Mouse (Mus musculus) liver, postnatal 0 days (tissue): Measurements from ENCODE around the gene Dhh. TPM values are rescaled to one million over a fixed set of nuclear protein-coding genes. Genes with fewer than 3 reads are reported as not detected.

ENCODE experiments used
- ATAC-seq: fragments of 200-750 bp; cut with Nextera tagmentation; 2 replicates; pipeline ENCODE4 v1.8.0; 2017; ENCODE audit warnings: mild to moderate bottlenecking, moderate library complexity
- DNase-seq: peaks from one replicate; pipeline ENCODE4 v3.0.0-alpha.2; 2016
- H3K27ac ChIP-seq: fragments of 300-500 bp; sonication (generic); 2 replicates; pipeline ENCODE4 v1.5.1; 2014; ENCODE audit warnings: antibody characterized with exemption, moderate library complexity, mild to moderate bottlenecking, low read depth
- H3K27me3 ChIP-seq: fragments of 300-500 bp; sonication (generic); 2 replicates; pipeline ENCODE4 v1.6.1; 2014; ENCODE audit warnings: low read length, control low read depth, mixed read lengths; ENCODE audit not compliant: insufficient read depth
- H3K36me3 ChIP-seq: fragments of 300-500 bp; sonication (generic); replicated peaks from 2 replicates; pipeline ENCODE4 v1.6.1; 2014; ENCODE audit warnings: mild to moderate bottlenecking, control low read depth, low read length, moderate library complexity, mixed read lengths; ENCODE audit not compliant: insufficient read depth
- H3K4me1 ChIP-seq: fragments of 300-500 bp; sonication (generic); 2 replicates; pipeline ENCODE4 v1.6.1; 2014; ENCODE audit warnings: antibody characterized with exemption, mild to moderate bottlenecking, control low read depth; ENCODE audit not compliant: insufficient read depth
- H3K4me2 ChIP-seq: fragments of 300-500 bp; sonication (generic); 2 replicates; pipeline ENCODE4 v1.6.1; 2014; ENCODE audit warnings: low read depth, mild to moderate bottlenecking, low read length, moderate library complexity, mixed read lengths
- H3K4me3 ChIP-seq: fragments of 300-500 bp; sonication (generic); 2 replicates; pipeline ENCODE4 v1.5.1; 2014; ENCODE audit warnings: low read depth, low read length
- H3K9ac ChIP-seq: fragments of 300-500 bp; sonication (generic); replicated peaks from 2 replicates; pipeline ENCODE4 v1.6.1; 2014; ENCODE audit warnings: mild to moderate bottlenecking, moderate library complexity
- H3K9me3 ChIP-seq: fragments of 300-500 bp; sonication (generic); 2 replicates; pipeline ENCODE4 v1.6.1; 2016; ENCODE audit warnings: mild to moderate bottlenecking, control low read depth, low read length, mixed read lengths
- CTCF ChIP-seq: sonication (generic); IDR thresholded peaks from 2 replicates; pipeline ENCODE4 v1.5.1; 2016; ENCODE audit warnings: antibody characterized with exemption, low read depth
- EP300 ChIP-seq: IDR thresholded peaks from 2 replicates; pipeline ENCODE4 v1.6.1; 2016; ENCODE audit warnings: antibody characterized with exemption, low read depth, mild to moderate bottlenecking
- WGBS: fragments of 180-500 bp; shearing (Covaris S2); extraction: QIAGEN DNeasy Blood & Tissue Kit; methylation state at CpG from one replicate; pipeline ENCODE4 v1.1.7; 2014; ENCODE audit not compliant: insufficient replicate concordance; 5-methylcytosine and 5-hydroxymethylcytosine counted together
- polyA plus RNA-seq: library from polyadenylated mRNA; unstranded; fragments of >200 nt; fragmentation: Nextera tagmentation; extraction: Ambion mirVana; gene quantifications from 2 replicates; pipeline ENCODE4 v1.2.1, GENCODE M21; 2015

Gene Dhh
- polyA plus RNA-seq, 1 experiment from 2014 or later = not detected

DNA sequence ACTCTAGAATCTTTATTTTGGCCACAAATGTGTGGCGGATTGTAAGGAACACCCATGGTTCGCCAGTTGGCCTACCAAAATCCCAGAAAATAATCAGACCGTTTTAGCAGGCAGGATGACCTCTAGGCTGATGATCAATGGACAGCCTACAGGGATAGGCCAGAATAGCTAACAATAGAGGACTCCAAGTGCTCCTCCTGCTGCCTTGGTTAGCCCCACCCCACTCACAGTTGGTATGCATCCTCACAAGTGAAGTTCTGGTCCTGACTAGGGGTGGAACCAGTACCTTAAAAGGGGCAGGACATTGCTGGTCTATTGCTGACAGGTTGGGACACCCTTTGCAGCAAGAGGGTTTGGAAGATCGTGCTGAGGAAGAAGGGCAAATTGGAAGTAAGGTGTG, 5.3 kb downstream of the Dhh start:
- DNase-seq = no peak
- H3K4me2 ChIP-seq = no peak overlapping the region
- no peaks in the 10 kb centered on the region for H3K36me3 ChIP-seq
- peaks cover 29% of the 10 kb centered on the region for H3K4me1 ChIP-seq
- 62% methylated on average over 4 of the region's 4 CpGs for WGBS
- no peak for ATAC-seq
- no peak overlapping the region for H3K4me3 ChIP-seq
- H3K27ac ChIP-seq = no peak overlapping the region
- peaks cover 54% of the 10 kb centered on the region for H3K27me3 ChIP-seq
- TF ChIP-seq EP300 = no peak
- TF ChIP-seq CTCF = no peak
- H3K9me3 ChIP-seq = no peaks in the 10 kb centered on the region
- H3K9ac ChIP-seq = no peak overlapping the region

DNA sequence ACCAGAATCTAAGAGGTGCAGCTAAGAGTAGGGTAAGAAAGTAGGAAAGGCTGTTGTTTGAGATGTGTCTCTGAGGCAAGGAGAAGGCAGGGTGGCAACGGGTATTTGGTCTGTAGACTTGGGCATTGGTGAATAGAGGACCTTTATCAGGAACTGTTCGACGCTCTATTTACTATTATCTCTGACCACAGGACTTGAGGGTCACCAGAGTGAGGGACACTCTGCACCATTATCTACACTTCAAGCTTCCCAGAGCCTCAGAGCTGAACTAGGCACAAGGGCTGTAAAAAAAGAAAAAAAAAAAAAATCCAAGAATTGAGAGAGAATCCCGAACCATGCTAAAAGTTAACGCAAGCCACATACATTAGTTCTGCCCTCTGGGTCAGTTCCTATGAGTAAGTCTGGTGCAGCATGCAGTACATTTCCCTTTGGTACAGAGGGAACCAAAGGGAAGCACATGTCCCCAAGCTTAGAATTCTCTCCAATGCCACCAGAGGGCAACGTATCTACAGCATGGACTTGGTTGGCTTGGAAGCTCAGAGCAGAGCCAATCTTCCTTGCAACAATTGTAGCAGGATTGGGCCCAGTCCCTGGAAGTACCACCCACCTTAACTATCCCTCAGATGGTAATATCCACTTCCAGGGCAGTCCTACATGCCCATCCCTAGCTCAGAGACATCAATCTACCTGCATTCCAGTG, 6.3 kb downstream of the Dhh start:
- TF ChIP-seq CTCF = peak; percentile 96
- no peak for TF ChIP-seq EP300
- Histone ChIP-seq H3K27me3 (peaks cover 45% of the 10 kb centered on the region), H3K9me3 (no peaks in the 10 kb centered on the region), H3K4me2 (no peak overlapping the region), H3K27ac (no peak overlapping the region), H3K9ac (no peak overlapping the region), H3K4me3 (no peak overlapping the region), H3K36me3 (no peaks in the 10 kb centered on the region), H3K4me1 (peaks cover 27% of the 10 kb centered on the region)
- peak; percentile 83 for ATAC-seq
- peak; percentile 51 for DNase-seq
- WGBS = 14% methylated on average over 6 of the region's 6 CpGs

DNA sequence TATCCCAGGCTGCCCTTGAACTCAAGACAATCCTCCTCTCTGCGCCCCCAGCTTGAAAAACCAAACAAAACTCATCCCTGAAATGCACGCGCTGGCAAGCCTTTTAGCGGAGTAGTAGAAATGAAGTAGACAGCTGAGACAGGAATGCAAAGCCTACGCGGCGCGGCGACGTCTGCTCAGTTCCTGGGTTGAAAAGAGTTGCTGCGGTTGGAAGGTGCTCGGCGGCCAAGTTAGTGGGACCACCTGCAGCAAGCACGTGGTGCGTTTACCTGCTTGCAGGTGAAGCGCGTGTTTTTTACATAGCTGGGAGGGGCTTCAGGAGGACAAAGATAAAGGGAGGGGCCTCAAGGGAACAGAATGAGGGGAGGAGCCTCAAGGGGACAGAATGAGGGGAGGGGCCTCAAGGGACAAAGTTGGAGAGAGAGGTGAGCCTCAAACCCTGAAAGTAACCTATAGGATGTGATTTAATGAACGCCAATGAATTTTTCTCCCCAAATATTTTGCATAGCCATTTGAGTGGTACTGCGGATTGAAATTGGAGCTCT, 7.1 kb downstream of the Dhh start:
- 33% methylated on average over 19 of the region's 19 CpGs for WGBS
- no peaks in the 10 kb centered on the region for H3K9me3 ChIP-seq
- DNase-seq (no peak), ATAC-seq (no peak)
- TF ChIP-seq CTCF (no peak), EP300 (no peak)
- no peak overlapping the region for H3K4me3 ChIP-seq
- H3K4me1 ChIP-seq = peaks cover 25% of the 10 kb centered on the region
- no peaks in the 10 kb centered on the region for H3K36me3 ChIP-seq
- no peak overlapping the region for H3K9ac ChIP-seq
- H3K4me2 ChIP-seq = peak overlapping the region; percentile 15; the same call in 1 of the 2 replicates
- no peak overlapping the region for H3K27ac ChIP-seq
- peaks cover 37% of the 10 kb centered on the region for H3K27me3 ChIP-seq

DNA sequence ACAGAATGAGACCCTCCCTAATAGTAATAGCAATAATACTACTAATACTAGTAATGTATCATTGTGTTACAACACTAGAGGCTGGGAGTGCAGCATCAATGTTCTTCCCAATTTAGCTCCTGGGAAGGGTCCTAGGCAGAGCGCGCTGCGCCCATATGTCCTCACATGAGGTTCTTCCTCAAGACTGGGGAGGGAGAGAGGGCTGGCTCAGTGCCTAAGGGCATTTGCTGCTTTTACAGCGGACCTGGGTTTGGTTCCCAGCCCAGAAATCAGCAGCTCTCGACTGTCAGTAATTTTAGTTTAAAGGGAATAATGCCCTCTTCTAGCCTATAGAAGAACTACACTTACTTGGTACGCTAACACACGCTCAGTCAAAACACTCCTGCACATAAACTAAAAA, 10.8 kb downstream of the Dhh start:
- 80% methylated on average over 7 of the region's 7 CpGs for WGBS
- no peak for ATAC-seq
- Histone ChIP-seq H3K9me3 (no peaks in the 10 kb centered on the region), H3K9ac (no peak overlapping the region), H3K4me3 (no peak overlapping the region), H3K4me2 (no peak overlapping the region), H3K4me1 (no peaks in the 10 kb centered on the region), H3K27me3 (no peaks in the 10 kb centered on the region; the same call in 1 of the 2 replicates), H3K27ac (no peak overlapping the region), H3K36me3 (no peaks in the 10 kb centered on the region)
- TF ChIP-seq EP300 = no peak
- TF ChIP-seq CTCF = no peak
- no peak for DNase-seq

DNA sequence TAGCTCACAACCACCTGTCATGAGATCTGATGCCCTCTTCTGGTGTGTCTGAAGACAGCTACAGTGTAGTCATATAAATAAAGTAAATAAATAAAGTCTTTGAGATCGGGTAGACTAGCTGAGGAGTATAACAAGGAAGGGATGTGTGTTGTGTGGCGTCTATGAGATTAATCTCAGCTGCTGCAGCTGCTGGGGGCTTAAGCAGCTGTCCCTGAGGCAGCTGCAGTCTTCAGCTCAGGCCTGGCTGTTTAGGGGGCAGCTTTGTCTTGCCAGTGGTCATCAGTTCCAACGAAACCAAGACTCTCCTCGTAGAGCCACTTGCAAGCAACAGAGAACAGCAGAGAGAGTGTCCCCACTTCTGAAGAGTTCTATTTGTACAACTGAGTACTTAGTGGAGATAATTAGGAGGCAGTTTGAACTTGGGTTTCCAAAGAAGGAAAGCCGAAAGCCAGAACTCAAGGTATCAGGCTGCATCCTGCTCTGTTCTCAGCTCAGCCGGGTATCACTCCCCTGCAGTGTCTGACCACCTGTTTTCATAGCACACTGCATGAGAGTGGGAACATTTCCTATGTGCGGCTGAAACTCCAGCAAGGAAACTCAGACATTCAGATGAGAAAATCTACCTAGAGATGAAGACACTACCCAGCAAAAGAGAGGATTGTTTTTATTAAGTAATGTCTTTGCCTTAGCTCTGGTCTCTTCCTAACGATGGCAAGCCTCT, 11.5 kb downstream of the Dhh start:
- H3K27me3 ChIP-seq = no peaks in the 10 kb centered on the region
- WGBS = 70% methylated on average over 8 of the region's 8 CpGs

DNA sequence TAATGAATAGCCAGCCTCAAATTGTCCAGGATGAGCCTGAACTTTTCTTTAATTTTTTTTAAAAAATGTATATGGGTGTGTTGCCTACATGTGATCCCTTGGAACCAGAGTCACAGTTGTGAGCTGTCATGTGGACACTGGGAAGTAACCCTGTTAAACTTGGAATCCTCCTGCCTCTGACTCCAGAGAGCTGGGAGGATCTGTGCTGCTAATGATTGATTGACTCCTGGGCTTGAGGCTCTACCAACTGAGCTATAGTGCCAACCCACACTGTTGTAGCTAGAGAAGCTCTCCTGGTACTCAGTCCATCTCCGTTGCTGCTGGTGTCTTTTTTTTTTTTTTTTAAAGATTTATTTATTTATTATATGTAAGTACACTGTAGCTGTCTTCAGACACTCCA, 14.2 kb downstream of the Dhh start:
- peaks cover 10% of the 10 kb centered on the region; the same call in 1 of the 2 replicates for H3K4me1 ChIP-seq
- no peak overlapping the region for H3K4me3 ChIP-seq
- H3K27me3 ChIP-seq = no peaks in the 10 kb centered on the region
- H3K9me3 ChIP-seq = no peaks in the 10 kb centered on the region
- no peak for TF ChIP-seq EP300
- TF ChIP-seq CTCF = no peak
- DNase-seq (no peak), ATAC-seq (no peak)
- no peaks in the 10 kb centered on the region for H3K36me3 ChIP-seq
- H3K4me2 ChIP-seq = no peak overlapping the region
- 50% methylated on average over 1 of the region's 1 CpGs for WGBS
- no peak overlapping the region for H3K9ac ChIP-seq
- H3K27ac ChIP-seq = no peak overlapping the region

More for the DNA sequence above, 11.5 kb downstream of the Dhh start:
- no peaks in the 10 kb centered on the region for H3K4me1 ChIP-seq
- no peak overlapping the region for H3K27ac ChIP-seq
- DNase-seq (no peak), ATAC-seq (no peak)
- no peak overlapping the region for H3K9ac ChIP-seq
- H3K9me3 ChIP-seq = no peaks in the 10 kb centered on the region
- no peak overlapping the region for H3K4me3 ChIP-seq
- H3K4me2 ChIP-seq = no peak overlapping the region
- no peak for TF ChIP-seq EP300
- H3K36me3 ChIP-seq = no peaks in the 10 kb centered on the region
